ENCODE assay signal across 8 mouse cellular contexts in genomic region chr9:71895931-71896724, GRCm38 (mm10).
DNase-seq lines count a peak whose midpoint lies in the region; ATAC-seq and TF ChIP-seq lines count a peak whose summit lies in the region.

No protein-coding gene starts in this region.

- peak overlapping the region; percentile 40 for H3K4me2 ChIP-seq in embryonic facial prominence, embryonic 12.5 days (replicated peaks)
- H3K4me2 ChIP-seq in lung, postnatal 0 days (replicated peaks; ENCODE audit: low read depth, low read length): 0 out of 2 replicates have a peak overlapping the region, but pooled peaks have one; percentile 6

- no peaks in the 10 kb centered on the region for H3K27me3 ChIP-seq in embryonic facial prominence, embryonic 12.5 days
- H3K27me3 ChIP-seq in hindbrain, embryonic 10.5 days (ENCODE audit: insufficient read depth, poor library complexity, severe bottlenecking): no peaks in the 10 kb centered on the region
- H3K27me3 ChIP-seq in lung, postnatal 0 days (replicated peaks; ENCODE audit: insufficient read depth, low read length): no peaks in the 10 kb centered on the region

- peak; percentile 87 for DNase-seq in 3T3-L1 (ENCODE audit: low read depth, low spot score)
- peak; percentile 45 to 57 for DNase-seq in B cell, adult 2 months
- no peak for DNase-seq in hindbrain, embryonic 10.5 days (ENCODE audit: low spot score)
- peak; percentile 87 for DNase-seq in lung, postnatal 0 days (ENCODE audit: low spot score)
- peak; percentile 67 for DNase-seq in skeletal muscle tissue, adult 2 months (ENCODE audit: low read depth, low spot score)
- DNase-seq in urinary bladder, postnatal 25 days (ENCODE audit: low spot score): no peak
- DNase-seq in cerebellum, adult 9-11 months: no peak

- peak; percentile 77; the same call in 1 of the 2 replicates for ATAC-seq in embryonic facial prominence, embryonic 12.5 days (ENCODE audit: insufficient number of reproducible peaks, insufficient read depth, low FRiP score, low TSS enrichment)
- ATAC-seq in lung, postnatal 0 days: peak; percentile 85

- peak overlapping the region; percentile 84 for H3K27ac ChIP-seq in embryonic facial prominence, embryonic 12.5 days
- H3K27ac ChIP-seq in hindbrain, embryonic 10.5 days: peak overlapping the region; percentile 88
- peak overlapping the region; percentile 22; the same call in 1 of the 2 replicates for H3K27ac ChIP-seq in lung, postnatal 0 days (ENCODE audit: low read length)

- no peaks in the 10 kb centered on the region for H3K9me3 ChIP-seq in embryonic facial prominence, embryonic 12.5 days
- H3K9me3 ChIP-seq in hindbrain, embryonic 10.5 days: no peaks in the 10 kb centered on the region
- no peaks in the 10 kb centered on the region for H3K9me3 ChIP-seq in lung, postnatal 0 days (ENCODE audit: low read length)

- H3K4me3 ChIP-seq in embryonic facial prominence, embryonic 12.5 days: peak overlapping the region; percentile 41
- H3K4me3 ChIP-seq in hindbrain, embryonic 10.5 days: peak overlapping the region; percentile 57
- H3K4me3 ChIP-seq in lung, postnatal 0 days (ENCODE audit: low read depth, low read length): no peak overlapping the region

- no peak overlapping the region for H3K9ac ChIP-seq in embryonic facial prominence, embryonic 12.5 days
- no peak overlapping the region for H3K9ac ChIP-seq in lung, postnatal 0 days (replicated peaks; ENCODE audit: low read depth)

- H3K4me1 ChIP-seq in embryonic facial prominence, embryonic 12.5 days: peaks cover 39% of the 10 kb centered on the region
- H3K4me1 ChIP-seq in hindbrain, embryonic 10.5 days (replicated peaks): peaks cover 76% of the 10 kb centered on the region
- H3K4me1 ChIP-seq in lung, postnatal 0 days (ENCODE audit: insufficient read depth, low read depth, low read length): no peaks in the 10 kb centered on the region

- TF ChIP-seq EP300 in lung, postnatal 0 days (IDR thresholded peaks at IDR 0.05): peak; percentile 63

- WGBS in embryonic facial prominence, embryonic 12.5 days: 5% methylated on average over 2 of the region's 2 CpGs
- WGBS in hindbrain, embryonic 10.5 days: 12% methylated on average over 2 of the region's 2 CpGs
- WGBS in lung, postnatal 0 days: 13% methylated on average over 2 of the region's 2 CpGs

- no peaks in the 10 kb centered on the region for H3K36me3 ChIP-seq in embryonic facial prominence, embryonic 12.5 days
- 0 out of 2 replicates have a peak, but pooled peaks cover 1% of the 10 kb centered on the region for H3K36me3 ChIP-seq in hindbrain, embryonic 10.5 days
- H3K36me3 ChIP-seq in lung, postnatal 0 days (ENCODE audit: insufficient read depth, low read length): no peaks in the 10 kb centered on the region

- no peak for TF ChIP-seq CTCF in lung, postnatal 0 days (IDR thresholded peaks at IDR 0.05)

Comparison
In these comparisons a context has a peak if more than half of its experiments do, and no peak if none do; other contexts are left out.
1. DNase-seq: peak in 3T3-L1 (single experiment), B cell, adult 2 months (2 of 2), lung, postnatal 0 days (single experiment) and skeletal muscle tissue, adult 2 months (single experiment); none in hindbrain, embryonic 10.5 days (single experiment), urinary bladder, postnatal 25 days (single experiment) and cerebellum, adult 9-11 months (single experiment).
2. H3K27ac ChIP-seq: peak in every context shown above with its lines; median percentile 88 in hindbrain, embryonic 10.5 days; 84 in embryonic facial prominence, embryonic 12.5 days; 22 in lung, postnatal 0 days.